Mouse (Mus musculus) granulocyte monocyte progenitor cell, adult 5-6 weeks (primary cell): ENCODE measurements around the gene Sfpq. TPM values are rescaled to one million over a fixed set of nuclear protein-coding genes. Genes with fewer than 3 reads are reported as not detected.

Experiments used
- total RNA-seq, 2 experiments: library from RNA; stranded (forward) in 1 of 2; stranded (reverse) in 1 of 2; fragments of 200-712, 200-1000 nt in 1 of 2; fragments of >200 nt in 1 of 2; fragmentation: Nextera tagmentation in 1 of 2; gene quantifications; 2 replicates each; pipeline ENCODE4 v1.2.3; 2014 to 2017

The Sfpq gene
- total RNA-seq, 2 experiments from 2014 or later: 384 to 580 TPM

Other genes with a start within 250 kb of the Sfpq start
- 36.8 and 50.7 TPM in 2 replicates for gene Zmym4, start 53.2 kb upstream of the Sfpq start, total RNA-seq (2014; fragmentation: Nextera tagmentation)
- 45.9 and 60.9 TPM in 2 replicates for gene Zmym4, start 53.2 kb upstream of the Sfpq start, total RNA-seq (2017)
- gene Zmym1, start 39.8 kb downstream of the Sfpq start, total RNA-seq (2014; fragmentation: Nextera tagmentation): 7.9 and 10.5 TPM in 2 replicates
- gene Zmym1, start 39.8 kb downstream of the Sfpq start, total RNA-seq (2017): 15.1 and 18.8 TPM in 2 replicates
- 14.4 and 20.7 TPM in 2 replicates for gene Zmym6, start 56.1 kb downstream of the Sfpq start, total RNA-seq (2014; fragmentation: Nextera tagmentation)
- gene Zmym6, start 56.1 kb downstream of the Sfpq start, total RNA-seq (2017): 12.4 and 16.5 TPM in 2 replicates
- 13.4 and 16.3 TPM in 2 replicates for gene Tmem35b, start 102.4 kb downstream of the Sfpq start, total RNA-seq (2014; fragmentation: Nextera tagmentation)
- gene Tmem35b, start 102.4 kb downstream of the Sfpq start, total RNA-seq (2017): 7.2 and 9.2 TPM in 2 replicates
- gene Dlgap3, start 147.9 kb downstream of the Sfpq start, total RNA-seq (2014; fragmentation: Nextera tagmentation): not detected in 2 replicates
- 0.04 TPM in 1 of 2 replicates, not detected in the other for gene Dlgap3, start 147.9 kb downstream of the Sfpq start, total RNA-seq (2017)
- gene Smim12, start 222.5 kb downstream of the Sfpq start, total RNA-seq (2014; fragmentation: Nextera tagmentation): 35.1 and 47.1 TPM in 2 replicates
- 30.4 and 31.8 TPM in 2 replicates for gene Smim12, start 222.5 kb downstream of the Sfpq start, total RNA-seq (2017)